Mouse (Mus musculus): ENCODE data around the gene Slc5a5. TPM values are rescaled to one million over a fixed set of nuclear protein-coding genes. Genes with fewer than 3 reads are reported as not detected.
A peak's percentile ranks its signal among the peaks of the same experiment; 100 is the strongest.

Gene Slc5a5
- under 1 TPM in 1 of 2 experiments, not detected in 1; 0.07 TPM for total RNA-seq (2021)
- long read RNA-seq, experiment 1 = 0 reads
- long read RNA-seq, experiment 2 = 0 reads

DNA sequence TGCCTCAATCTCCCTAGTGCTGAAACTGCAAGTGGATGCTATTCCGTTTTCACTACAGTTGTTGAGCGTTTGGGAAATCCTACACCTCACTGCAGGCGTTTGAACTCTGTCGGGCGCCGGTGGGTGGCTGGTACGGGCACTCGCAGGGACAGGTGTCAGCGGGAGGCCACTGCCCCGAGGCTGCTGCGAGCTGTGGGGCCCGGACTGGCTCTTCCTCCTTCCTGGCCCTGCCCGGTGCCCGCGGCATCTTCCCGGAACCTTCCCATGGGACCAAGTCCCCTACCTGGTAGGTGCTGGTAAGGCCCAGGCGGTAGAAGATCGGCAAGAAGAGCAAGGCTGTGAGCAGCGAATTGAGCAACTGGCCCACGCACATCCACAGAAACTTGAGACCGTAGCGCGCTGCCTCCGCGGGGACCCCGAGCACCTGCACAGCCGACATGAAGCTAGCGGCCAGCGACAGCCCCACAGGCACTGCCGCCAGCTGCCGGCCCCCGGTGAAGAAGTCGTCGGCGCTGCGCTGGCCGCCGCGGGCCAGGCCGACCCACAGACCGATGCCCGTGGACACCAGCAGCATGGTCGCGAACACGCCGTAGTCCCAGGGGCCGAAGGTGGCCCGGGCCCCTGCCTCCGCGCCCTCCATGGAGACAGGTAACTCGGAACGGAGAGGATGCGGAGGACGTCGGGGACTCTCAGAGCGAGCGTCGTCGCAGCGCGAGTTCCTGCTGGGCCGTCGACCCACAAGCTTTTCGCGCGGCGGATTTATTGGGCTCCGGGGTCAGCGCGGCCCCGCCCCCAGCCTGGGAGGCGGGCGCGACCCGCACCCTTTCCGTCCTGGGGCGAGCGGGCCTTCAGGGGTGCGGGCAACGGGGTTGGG, at the start of gene Slc5a5:
Gene Slc5a5, minus strand, starts transcription at position 736 of the 874 bp plus-strand sequence.
- no peak for DNase-seq
- intact Hi-C loops (cut with DNase I) = loop anchor here (10.0 kb wide), 1 partner anchor 593 kb away; the partner anchor contains the start of genes Ano8 and Gtpbp3

DNA sequence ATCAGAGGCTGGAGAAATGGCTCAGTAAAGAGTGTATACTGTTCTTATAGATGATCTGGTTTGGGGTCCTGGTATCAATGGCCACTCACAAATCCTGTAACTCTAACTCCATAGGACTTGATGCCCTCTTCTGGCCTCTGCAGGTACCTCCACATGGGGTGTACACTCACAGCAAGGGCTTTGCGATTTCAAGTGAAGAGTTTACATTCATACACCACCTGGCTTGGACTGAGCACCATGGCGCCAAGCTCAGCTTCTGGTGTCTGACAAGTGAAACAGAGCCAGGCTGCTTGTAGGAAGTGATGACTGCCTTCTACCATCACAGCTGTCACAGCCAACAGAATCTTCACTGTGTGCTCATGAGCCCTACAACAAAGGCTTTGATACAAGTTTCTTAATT, 48.9 kb upstream of the Slc5a5 start:
- DNase-seq = no peak
- intact Hi-C loops (cut with DNase I) = no loop called here

DNA sequence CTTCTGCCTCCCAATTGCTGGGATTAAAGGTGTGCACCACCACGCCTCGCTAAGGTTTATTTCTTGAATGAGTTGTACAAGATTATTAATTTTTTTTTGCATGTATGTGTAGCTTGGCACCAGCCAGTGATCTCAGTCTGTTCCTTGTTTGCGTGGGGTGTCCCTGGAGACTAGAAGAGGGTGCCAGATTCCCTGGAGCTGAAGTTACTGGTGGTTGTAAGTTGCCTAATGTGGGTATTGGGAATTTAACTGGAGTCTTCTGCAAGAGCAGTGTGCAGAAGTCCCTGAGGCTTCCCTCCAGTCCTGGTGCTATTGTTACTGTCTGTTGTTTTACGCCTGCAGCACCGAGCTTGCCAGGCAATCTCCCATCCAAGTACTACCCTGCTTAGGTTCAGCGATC, 44.6 kb upstream of the Slc5a5 start:
- no peak for DNase-seq
- intact Hi-C loops (cut with DNase I) = no loop called here

DNA sequence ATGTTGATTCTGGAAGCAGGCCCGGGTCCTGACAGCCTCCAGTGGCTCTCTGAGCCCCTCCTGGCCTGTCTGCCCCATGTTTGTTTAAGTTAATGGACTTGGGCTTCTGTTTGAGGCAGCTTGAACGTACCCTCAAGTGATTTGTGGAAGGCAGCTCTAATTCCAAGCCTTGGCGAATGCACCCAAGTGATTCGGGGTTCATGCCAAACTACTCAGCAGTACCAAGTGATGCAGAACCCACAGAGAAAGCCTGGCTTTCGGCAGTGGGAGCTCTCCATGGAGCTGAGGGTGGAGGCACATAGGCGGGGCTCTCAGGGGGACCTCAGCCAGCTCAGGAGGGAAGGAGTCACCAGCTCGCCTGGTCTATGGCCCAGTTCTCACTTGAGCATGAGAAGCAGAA, 42.2 kb upstream of the Slc5a5 start:
- DNase-seq = no peak
- intact Hi-C loops (cut with DNase I) = no loop called here

DNA sequence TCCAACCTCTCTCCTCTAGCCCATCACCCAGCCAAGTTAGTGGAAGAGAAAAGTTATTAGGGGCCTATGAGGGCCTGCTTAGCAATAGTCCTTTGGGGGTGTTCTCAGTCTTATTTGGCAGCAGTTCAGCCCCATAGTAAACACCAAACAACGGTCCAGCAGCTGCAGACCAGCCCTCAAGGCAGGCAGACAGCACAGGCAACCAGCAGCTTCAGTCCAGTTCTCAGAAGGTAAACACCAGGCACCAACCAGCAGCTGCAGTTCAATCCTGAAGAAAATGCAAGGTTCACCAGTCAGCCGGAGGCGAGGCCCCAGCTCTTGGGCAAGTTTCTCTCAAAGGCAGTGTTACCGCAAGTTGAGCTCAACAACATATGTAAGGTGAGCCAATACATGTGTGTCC, 40.5 kb upstream of the Slc5a5 start:
- DNase-seq = no peak
- intact Hi-C loops (cut with DNase I) = no loop called here

DNA sequence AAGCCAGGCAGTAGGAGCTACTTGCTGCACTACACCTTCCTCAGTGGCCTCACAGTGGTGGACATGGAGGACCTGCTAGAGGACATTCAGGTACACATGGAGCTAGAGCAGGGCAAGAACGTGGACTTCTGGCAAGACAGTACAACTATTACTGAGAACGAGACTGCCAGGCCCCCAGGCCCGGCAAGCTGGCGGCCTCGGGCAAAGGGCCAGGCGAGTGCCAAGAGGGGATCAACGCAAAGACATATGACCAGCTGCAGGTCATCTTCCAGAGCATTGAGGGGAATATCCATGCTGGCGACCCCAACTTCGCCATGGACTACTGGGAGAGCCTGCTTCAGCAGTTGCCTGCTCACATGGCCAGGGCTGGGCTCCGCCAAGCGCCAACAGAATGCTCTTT, 39.2 kb upstream of the Slc5a5 start:
- intact Hi-C loops (cut with DNase I) = no loop called here
- no peak for DNase-seq

DNA sequence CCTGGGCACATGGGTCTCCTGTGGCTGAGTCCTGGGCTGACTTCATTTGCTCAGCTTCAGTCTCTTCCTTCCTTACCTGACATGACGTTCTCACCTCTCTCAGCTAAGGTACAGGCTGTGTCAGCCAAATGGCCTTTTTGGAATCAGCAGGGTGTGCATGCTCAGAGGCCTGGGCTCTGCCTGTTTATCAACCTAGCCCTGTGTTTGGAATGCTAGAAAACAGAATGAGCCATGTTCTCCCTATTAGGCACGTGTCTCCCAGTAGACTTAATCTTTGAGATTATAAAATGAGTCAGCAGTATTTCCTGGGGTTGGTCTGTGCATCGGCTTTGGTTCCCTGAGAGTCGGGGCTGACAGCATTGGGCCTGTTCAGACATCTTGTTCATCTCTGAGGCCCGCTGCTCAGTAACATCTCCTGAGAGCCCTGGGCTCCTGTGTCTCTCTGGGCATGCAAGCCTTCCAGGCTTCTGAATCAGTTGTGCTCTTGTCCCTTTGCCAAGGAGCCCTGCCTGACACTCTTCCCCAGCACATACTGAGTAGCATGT, 36.3 kb upstream of the Slc5a5 start:
- DNase-seq = no peak
- intact Hi-C loops (cut with DNase I) = no loop called here

DNA sequence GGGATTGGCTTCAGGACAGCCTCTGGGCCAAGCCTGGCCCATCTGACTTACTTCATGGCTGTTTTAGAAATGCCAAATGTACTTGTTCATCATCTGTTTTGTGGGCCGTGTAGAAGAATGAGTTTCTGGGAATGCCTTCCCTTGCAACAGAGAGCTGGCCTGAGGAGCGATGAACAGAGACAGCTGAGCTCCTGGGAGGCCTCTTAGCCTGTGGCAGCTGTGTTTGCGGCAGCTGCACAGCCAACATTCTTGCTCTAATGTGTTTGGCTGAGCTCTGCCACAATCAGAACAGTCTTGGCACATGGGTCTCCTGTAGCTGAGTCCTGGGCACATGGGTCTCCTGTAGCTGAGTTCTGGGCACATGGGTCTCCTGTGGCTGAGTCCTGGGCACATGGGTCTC, 35.5 kb upstream of the Slc5a5 start:
- intact Hi-C loops (cut with DNase I) = no loop called here
- DNase-seq = no peak

DNA sequence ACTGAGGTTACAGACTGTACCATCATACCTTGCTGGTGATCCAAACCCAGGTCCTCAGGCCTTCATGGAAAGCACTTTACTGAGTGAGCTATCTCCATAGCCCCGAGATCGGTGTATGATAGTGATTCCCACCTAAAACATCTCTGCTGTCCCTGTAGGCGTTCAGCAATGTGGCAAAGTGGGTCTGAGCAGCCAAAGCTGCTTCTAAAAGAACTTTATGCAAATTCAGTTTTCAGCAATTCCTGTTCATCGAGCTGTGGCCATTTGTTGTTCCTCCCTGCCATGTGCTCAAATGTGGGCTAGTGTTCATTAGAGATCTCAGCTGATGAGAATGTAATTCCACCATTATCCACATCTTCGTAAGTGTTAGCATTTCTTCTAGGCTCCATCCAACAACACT, 33.8 kb upstream of the Slc5a5 start:
- no peak for DNase-seq
- intact Hi-C loops (cut with DNase I) = no loop called here

DNA sequence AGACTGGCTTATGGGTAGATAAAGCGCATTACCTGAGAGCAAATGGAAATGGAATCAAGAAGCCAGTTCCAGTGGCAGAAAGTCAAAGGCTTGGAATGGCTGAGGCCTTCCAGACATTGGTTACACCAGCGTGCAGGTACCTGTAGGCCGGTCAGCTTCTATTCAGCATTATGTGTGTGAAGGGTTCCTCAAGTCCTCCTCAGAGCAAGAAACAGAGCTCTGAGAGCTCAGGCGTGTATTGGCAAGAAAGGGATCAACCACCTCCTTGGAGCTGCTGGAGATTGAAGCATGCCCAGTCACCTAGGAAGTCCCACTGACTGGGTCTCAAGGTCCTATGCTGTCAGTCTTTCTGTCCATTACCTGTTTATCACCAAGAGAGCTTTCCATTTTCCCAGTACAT, 33.2 kb upstream of the Slc5a5 start:
- no peak for DNase-seq
- intact Hi-C loops (cut with DNase I) = no loop called here

DNA sequence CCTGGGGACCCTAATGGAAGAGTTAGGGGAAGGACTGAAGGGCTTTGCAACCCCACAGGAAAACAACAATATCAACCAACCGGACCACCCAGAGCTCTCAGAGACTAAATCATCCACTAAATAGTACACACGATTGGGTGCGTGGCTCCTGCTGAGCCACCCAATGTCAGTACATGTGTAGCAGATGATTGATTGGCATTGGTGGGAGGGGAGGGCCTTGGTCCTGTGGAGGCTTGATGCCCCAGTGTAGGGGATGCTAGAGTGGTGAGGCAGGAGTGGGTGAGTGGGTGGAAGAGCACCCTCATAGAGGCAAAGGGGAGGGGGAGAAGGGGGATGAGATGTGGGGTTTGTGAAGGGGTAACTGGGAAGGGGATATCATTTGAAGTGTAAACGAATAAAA, 31.6 kb upstream of the Slc5a5 start:
- no peak for DNase-seq
- intact Hi-C loops (cut with DNase I) = no loop called here

DNA sequence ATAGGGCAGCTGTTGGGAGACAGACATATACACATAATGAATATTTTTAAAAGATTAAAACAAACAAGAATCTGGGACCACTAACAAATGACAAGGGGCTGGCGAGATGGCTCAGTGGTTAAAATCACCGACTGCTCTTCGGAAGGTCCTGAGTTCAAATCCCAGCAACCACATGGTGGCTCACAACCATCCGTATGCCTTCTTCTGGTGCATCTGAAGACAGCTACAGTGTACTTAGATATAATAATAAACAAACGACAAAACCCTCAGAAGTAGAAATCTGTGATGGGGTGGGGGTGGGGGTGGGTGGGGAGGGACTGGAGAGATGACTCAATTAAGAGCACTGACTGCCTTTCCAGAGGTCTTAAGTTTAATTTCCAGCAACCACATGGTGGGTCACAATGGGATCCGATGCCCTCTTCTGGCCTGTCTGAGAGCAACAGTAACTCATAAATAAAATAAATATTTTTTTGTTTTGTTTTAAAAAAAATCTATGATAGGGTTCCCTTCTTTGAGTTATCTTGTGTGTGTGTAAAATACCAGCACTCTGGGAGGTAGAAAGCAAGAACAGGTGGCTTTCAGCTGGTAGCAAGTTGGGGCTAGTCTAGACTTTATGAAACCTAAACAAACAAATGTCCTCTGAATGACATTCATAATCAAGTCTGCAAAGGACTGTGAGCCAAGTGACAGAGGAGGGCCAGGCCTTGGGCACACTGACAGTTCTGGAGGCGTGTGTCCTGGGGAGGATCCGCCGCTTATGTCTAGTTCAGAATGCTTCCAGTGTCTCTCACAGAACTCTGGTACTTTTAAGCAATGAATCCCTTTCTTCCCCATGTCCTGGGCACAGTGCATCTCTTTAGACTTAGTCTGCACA, 27.7 kb upstream of the Slc5a5 start:
- no peak for DNase-seq
- intact Hi-C loops (cut with DNase I) = no loop called here

DNA sequence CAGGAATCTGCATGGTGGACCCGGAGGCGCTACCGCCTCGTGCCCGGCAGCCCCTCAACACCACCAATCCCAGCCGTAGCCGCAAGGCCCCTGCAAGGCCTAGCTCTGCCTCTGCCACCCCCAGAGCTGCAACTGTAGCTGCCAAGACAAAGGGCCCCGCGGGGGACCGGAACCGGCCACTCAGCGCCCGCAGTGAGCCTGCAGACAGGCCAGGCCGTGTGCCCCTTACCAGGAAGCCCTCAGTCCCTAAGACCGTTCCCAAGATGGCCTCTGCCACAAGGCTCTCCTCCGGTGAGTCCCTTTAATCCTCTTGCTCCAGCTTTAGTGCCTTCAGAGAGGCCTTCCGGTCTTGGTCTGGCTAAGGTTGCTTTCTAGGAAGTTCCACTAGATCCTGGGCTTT, 22.1 kb upstream of the Slc5a5 start:
- no peak for DNase-seq
- intact Hi-C loops (cut with DNase I) = no loop called here

DNA sequence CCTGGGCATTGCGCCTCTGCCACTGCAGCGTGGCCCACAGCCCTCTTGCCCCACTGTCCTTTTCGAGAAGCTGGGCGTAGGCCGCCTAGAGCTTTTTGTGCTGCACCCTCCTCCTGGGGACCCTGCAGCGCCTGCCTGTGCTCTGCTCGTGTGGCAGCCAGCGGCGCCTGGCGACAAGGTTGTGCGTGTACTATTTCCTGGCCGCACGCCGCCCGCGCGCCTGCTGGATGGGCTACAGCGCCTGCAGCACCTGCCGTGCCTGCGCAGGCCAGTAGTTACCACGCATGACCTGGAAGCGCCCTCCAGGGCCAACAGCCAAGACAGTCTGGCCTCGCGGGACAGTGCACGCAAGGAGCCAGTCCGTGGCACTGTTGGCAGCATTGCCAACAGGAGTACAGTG, 21.0 kb upstream of the Slc5a5 start:
- no peak for DNase-seq
- intact Hi-C loops (cut with DNase I) = no loop called here

DNA sequence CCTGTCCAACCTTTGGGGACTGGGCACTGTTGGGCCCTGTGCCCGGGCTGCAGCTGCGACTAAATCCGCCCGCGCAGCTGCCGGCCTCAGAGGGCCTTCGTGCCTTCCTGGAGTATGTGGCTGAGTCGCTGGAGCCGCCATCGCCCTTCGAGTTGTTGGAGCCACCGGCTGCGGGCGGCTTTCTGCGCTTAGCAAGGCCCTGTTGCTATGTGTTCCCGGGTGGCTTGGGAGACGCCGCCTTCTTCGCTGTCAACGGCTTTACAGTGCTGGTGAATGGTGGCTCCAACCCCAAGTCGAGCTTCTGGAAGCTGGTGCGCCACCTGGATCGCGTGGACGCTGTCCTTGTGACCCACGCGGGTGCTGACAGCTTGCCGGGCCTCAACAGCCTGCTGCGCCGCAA, 20.4 kb upstream of the Slc5a5 start:
- intact Hi-C loops (cut with DNase I) = no loop called here
- no peak for DNase-seq

DNA sequence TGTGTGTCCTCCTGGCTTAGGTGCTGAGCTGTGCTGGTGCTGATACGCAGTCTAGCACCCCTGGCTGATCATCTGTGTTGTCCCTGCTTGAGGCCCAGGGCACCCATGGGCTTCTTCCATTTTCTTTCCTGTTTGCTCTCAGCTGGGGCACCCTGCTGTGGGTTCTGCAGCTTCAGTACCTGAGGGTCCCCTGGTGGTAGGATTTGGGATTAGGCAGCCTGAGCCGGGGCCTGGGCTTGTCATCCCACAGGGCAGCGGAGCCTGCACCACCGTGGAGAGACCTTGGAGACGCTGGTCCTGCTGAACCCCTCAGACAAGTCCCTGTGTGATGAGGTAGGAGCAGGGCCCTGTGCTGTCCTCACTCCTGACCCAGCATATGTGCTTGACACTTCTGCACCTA, 19.0 kb upstream of the Slc5a5 start:
- no peak for DNase-seq
- intact Hi-C loops (cut with DNase I) = no loop called here

DNA sequence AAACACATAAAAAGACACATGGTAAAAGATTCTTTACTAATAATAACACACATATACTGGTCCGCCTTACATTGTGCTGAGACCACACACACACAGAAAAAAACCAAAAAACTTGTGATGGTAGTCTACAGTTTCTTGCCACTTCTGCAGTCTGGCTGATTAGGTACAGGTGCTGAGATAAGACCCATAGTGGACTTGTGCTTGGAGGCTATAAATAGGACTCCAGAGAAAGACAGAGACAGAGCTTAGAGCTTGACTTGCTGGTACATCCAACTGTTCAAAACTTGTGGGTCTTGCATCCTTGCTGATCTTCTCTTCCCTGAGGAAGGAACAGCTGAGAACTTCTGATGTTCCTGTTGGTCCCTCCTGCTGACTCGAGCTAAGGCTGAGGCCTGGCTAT, 15.0 kb upstream of the Slc5a5 start:
- intact Hi-C loops (cut with DNase I) = loop anchor here (10.0 kb wide), 1 partner anchor 297 kb away; no protein-coding TSS in a partner anchor
- no peak for DNase-seq

DNA sequence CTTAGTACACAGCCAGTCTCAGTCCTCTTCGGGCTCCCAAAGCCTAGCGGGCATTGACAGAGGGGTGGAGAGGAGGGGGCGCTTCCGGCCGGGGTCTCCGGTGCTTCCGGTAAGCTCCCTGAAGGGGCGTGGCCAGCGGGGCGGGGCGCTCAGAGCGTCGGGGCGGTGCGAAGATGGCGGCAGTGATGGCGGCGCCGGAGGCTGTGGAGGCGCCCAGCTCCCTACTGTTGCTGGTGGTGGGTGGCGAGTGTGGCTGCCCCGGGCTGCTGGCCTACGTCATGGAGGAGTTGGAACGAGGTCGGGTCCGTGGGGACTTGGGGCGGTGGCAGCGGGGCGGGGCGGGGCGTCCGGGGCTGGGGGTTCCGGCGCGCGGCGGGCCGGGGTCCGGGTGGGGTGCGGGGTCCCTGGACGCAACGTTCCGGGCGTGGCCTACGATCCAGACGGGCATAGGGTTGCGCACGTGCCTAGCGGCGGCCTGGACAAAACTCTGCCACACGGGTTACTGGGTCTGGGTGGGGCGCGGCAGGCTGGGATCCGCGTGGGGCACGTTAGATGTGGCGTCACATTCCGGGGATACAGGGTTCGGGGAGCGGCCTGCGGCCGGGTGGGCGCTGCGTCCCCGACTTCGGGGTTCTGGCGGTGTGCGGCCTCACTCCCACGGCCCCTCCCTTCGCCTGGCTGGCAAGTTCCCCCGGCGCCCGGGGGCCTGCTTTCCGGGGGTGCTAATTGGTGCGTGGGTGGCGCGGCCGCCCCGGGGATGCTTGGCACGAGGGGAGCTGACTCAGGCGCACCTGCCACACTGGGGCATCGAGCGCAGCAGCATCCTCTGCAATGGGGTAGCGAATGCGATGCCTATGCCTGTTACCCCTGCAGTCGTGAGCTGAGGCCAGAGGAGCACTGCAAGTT, 13.5 kb upstream of the Slc5a5 start, which contains the start of gene Map1s:
Gene Map1s, plus strand, starts transcription at position 102 of the 906 bp plus-strand sequence.
- intact Hi-C loops (cut with DNase I) = loop anchor here (10.0 kb wide), 1 partner anchor 299 kb away; no protein-coding TSS in a partner anchor
- DNase-seq = peak; percentile 76 to 81

DNA sequence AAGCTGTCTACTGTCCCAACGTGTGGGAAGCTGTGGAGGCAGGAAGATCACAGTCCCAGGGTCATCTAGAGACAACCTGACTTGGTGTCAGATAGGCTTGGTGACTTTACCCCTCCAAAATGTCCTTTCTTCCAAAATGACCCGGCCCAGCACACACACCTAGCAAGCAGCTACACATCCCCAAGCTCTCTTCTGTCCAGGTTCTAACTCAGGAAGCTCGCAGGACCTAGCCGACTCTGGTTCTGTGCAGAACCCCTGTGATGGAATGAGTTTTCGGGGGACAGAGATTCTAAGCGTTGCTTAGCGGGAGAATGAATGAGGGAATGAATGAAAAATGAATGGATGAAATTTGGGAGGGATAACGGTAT, 12.9 kb upstream of the Slc5a5 start:
- intact Hi-C loops (cut with DNase I) = loop anchor here (10.0 kb wide), 1 partner anchor 299 kb away; no protein-coding TSS in a partner anchor
- DNase-seq = no peak

DNA sequence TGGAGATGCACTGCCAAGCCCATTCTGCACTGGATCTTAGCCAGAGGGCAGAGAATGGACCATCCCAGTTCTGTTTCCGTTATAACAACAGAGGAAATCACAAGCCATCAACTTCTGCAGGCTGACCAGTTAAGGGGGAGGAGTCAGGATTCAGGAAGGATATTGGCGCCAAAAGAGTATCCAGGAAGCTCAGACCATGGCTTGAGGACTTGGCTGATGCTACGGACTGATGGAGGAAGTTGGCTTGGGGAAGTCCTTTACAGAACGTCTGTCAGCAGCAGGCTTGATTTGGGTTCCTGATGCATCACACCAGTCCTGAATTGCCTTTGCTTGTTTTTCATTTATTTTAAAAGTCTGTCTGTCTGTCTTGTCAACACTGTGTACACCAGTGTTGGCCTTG, 12.0 kb upstream of the Slc5a5 start:
- intact Hi-C loops (cut with DNase I) = loop anchor here (10.0 kb wide), 1 partner anchor 300 kb away; no protein-coding TSS in a partner anchor
- DNase-seq = no peak
